Mouse (Mus musculus): ENCODE results near the gene Cuedc2.

The Cuedc2 gene

GRCm38 (mm10) chr19:46321101-46321943 is 17.2 kb downstream of the Cuedc2 start:
- peak in 1 of 2 experiments; percentile 13 for DNase-seq (ENCODE audit: low spot score in 2 of 2)

- DNase-seq (ENCODE audit: low spot score in 2 of 2) = peak in 1 of 2 experiments; percentile 2
Measured at GRCm38 (mm10) chr19:46320076-46320785, 18.3 kb downstream of the Cuedc2 start.

- peak; percentile 82 to 87 for DNase-seq (ENCODE audit: low spot score in 2 of 2)
Measured at GRCm38 (mm10) chr19:46318586-46319378, 19.7 kb downstream of the Cuedc2 start.

- peak; percentile 29 to 43 for DNase-seq (ENCODE audit: low spot score in 2 of 2)
Measured at GRCm38 (mm10) chr19:46318031-46318471, 20.5 kb downstream of the Cuedc2 start.

- DNase-seq (ENCODE audit: low spot score in 2 of 2) = peak in 1 of 2 experiments; percentile 4
Measured at GRCm38 (mm10) chr19:46317546-46317885, 21.0 kb downstream of the Cuedc2 start.

- peak; percentile 53 to 61 for DNase-seq (ENCODE audit: low spot score in 2 of 2)
Measured at GRCm38 (mm10) chr19:46316846-46317545, 21.5 kb downstream of the Cuedc2 start.

GRCm38 (mm10) chr19:46315752-46316610 is 22.5 kb downstream of the Cuedc2 start:
- DNase-seq (ENCODE audit: low spot score in 2 of 2) = peak in 1 of 2 experiments; percentile 10

- DNase-seq (ENCODE audit: low spot score in 2 of 2) = peak; percentile 2 to 5
Measured at GRCm38 (mm10) chr19:46314872-46315742, 23.4 kb downstream of the Cuedc2 start.

- peak in 1 of 2 experiments; percentile 2 for DNase-seq (ENCODE audit: low spot score in 2 of 2)
Measured at GRCm38 (mm10) chr19:46314151-46314601, 24.3 kb downstream of the Cuedc2 start.

- no peak for DNase-seq (ENCODE audit: low spot score in 2 of 2)
Measured at GRCm38 (mm10) chr19:46313591-46313990, 24.9 kb downstream of the Cuedc2 start.

GRCm38 (mm10) chr19:46313116-46313515 is 25.4 kb downstream of the Cuedc2 start:
- DNase-seq (ENCODE audit: low spot score in 2 of 2) = peak in 1 of 2 experiments; percentile 2

GRCm38 (mm10) chr19:46312566-46312965 is 25.9 kb downstream of the Cuedc2 start:
- DNase-seq (ENCODE audit: low spot score in 2 of 2) = peak in 1 of 2 experiments; percentile 5

- no peak for DNase-seq (ENCODE audit: low spot score in 2 of 2)
Measured at GRCm38 (mm10) chr19:46311341-46311740, 27.2 kb downstream of the Cuedc2 start.

GRCm38 (mm10) chr19:46310312-46310865 is 28.1 kb downstream of the Cuedc2 start:
- no peak for DNase-seq (ENCODE audit: low spot score in 2 of 2)

- DNase-seq (ENCODE audit: low spot score in 2 of 2) = no peak
Measured at GRCm38 (mm10) chr19:46309651-46310305, 28.7 kb downstream of the Cuedc2 start.

- peak; percentile 80 to 86 for DNase-seq (ENCODE audit: low spot score in 2 of 2)
Measured at GRCm38 (mm10) chr19:46308706-46309435, 29.6 kb downstream of the Cuedc2 start.

GRCm38 (mm10) chr19:46308303-46308702 is 30.2 kb downstream of the Cuedc2 start:
- DNase-seq (ENCODE audit: low spot score in 2 of 2) = no peak

GRCm38 (mm10) chr19:46307781-46308180 is 30.7 kb downstream of the Cuedc2 start:
- no peak for DNase-seq (ENCODE audit: low spot score in 2 of 2)

All from frontal cortex, postnatal 25 days (tissue).